Mouse (Mus musculus) forebrain, embryonic 16.5 days (tissue): ENCODE measurements at regions not wholly inside any gene's neighbourhood (a gene's known extent, or its start where the extent isn't known, plus 50 kb on each side); places are given as distances from the start of the nearest gene placed in this dataset.

ENCODE experiments used
- ATAC-seq: fragments of 200-750 bp; cut with Nextera tagmentation; 2 replicates; pipeline ENCODE4 v1.8.0; 2017; ENCODE audit warnings: mild to moderate bottlenecking, moderate library complexity
- H3K27ac ChIP-seq: fragments of 300-500 bp; sonication (generic); 2 replicates; pipeline ENCODE4 v1.5.1; 2014; ENCODE audit warnings: low read length, control low read depth
- H3K27me3 ChIP-seq: fragments of 300-500 bp; sonication (generic); replicated peaks from 2 replicates; pipeline ENCODE4 v1.6.1; 2014; ENCODE audit warnings: low read length; ENCODE audit not compliant: control insufficient read depth, insufficient read depth
- H3K36me3 ChIP-seq: fragments of 300-500 bp; sonication (generic); 2 replicates; pipeline ENCODE4 v1.6.1; 2014; ENCODE audit not compliant: control insufficient read depth, insufficient read depth
- H3K4me1 ChIP-seq: fragments of 300-500 bp; sonication (generic); replicated peaks from 2 replicates; pipeline ENCODE4 v1.6.1; 2014; ENCODE audit warnings: low read length; ENCODE audit not compliant: control insufficient read depth, insufficient read depth
- H3K4me2 ChIP-seq: fragments of 300-500 bp; sonication (generic); 2 replicates; pipeline ENCODE4 v1.6.1; 2014; ENCODE audit warnings: mild to moderate bottlenecking, low read length, control low read depth
- H3K4me3 ChIP-seq: fragments of 300-500 bp; sonication (generic); replicated peaks from 2 replicates; pipeline ENCODE4 v1.5.1; 2014; ENCODE audit warnings: mild to moderate bottlenecking, low read length, control low read depth
- H3K9ac ChIP-seq: fragments of 300-500 bp; sonication (generic); replicated peaks from 2 replicates; pipeline ENCODE4 v1.6.1; 2014; ENCODE audit warnings: low read depth, low read length, control low read depth
- H3K9me3 ChIP-seq: fragments of 300-500 bp; sonication (generic); 2 replicates; pipeline ENCODE4 v1.6.1; 2016; ENCODE audit warnings: low read length; ENCODE audit not compliant: control insufficient read depth
- WGBS: fragments of 180-500 bp; shearing (Covaris S2); extraction: QIAGEN DNeasy Blood & Tissue Kit; methylation state at CpG from one replicate; pipeline ENCODE4 v1.1.7; 2014; 5-methylcytosine and 5-hydroxymethylcytosine counted together

DNA sequence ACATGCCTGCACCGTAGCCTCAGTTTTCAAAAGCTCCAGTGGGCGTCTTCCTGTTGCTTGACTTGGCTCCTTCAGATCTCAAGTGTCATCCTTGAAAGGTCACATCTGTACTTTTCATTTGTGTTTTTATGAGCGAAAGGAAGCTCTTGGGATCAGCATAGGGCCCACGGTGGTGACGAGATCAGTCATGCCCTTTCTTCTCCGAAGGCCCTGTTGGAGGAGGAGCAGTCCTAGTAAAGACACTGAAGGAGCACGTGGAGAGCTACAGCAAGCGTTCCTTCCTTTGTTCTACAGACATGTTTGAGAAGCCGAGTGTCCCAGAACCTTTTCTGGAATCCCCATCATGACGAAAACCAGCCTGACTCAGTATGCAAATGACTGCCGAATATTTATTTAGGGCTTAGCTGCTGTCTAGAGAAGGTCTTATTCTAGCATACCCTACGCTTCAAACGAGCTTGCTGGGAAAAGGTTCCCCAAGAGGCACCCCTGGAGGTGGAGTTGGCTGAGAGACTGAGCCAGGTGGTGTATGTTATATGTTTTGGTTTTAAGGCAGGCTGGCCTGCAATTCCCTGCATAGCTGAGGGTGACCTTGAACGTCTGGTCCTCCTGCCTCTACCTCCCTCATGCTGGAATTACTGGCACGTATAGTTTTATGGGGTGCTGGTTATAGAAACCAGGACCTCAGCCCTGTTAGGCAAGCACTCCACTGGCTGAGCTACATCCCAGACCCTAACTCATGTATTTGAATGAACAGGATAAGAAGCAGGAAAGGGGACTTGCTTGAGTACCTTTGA, 285.1 kb upstream of the Cdh5 start:
- H3K9ac ChIP-seq: no peak overlapping the region
- H3K27ac ChIP-seq: no peak overlapping the region
- H3K4me1 ChIP-seq: peaks cover 10% of the 10 kb centered on the region
- peaks cover 12% of the 10 kb centered on the region for H3K27me3 ChIP-seq
- no peaks in the 10 kb centered on the region for H3K36me3 ChIP-seq
- no peak overlapping the region for H3K4me3 ChIP-seq
- 85% methylated on average over 15 of the region's 15 CpGs for WGBS
- no peaks in the 10 kb centered on the region for H3K9me3 ChIP-seq
- no peak overlapping the region for H3K4me2 ChIP-seq
- no peak for ATAC-seq

DNA sequence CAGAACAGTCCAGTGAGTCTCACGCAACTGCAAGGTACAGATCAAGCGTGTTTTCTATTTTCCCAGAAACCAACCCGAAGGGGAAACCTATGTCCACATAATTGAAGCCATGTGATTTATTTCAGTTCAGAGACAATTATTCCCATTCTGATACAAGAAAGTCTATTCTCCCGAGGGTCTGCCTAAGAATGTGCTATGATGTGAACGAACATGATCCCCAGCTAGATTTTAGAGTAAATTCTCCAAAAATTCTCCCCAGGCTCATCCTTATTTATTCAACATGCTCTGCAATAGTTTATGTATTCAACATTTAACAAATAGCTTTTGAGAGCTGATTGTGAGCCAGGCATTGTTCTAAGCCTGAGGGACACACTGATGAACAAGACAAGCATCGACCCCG, 277.9 kb upstream of the Cdh5 start:
- Histone ChIP-seq H3K9me3 (no peaks in the 10 kb centered on the region), H3K9ac (no peak overlapping the region), H3K4me3 (no peak overlapping the region), H3K4me1 (0 out of 2 replicates have a peak, but pooled peaks cover 2% of the 10 kb centered on the region), H3K4me2 (no peak overlapping the region), H3K27me3 (no peaks in the 10 kb centered on the region), H3K27ac (no peak overlapping the region), H3K36me3 (no peaks in the 10 kb centered on the region)
- WGBS: 87% methylated on average over 7 of the region's 7 CpGs
- ATAC-seq: no peak

DNA sequence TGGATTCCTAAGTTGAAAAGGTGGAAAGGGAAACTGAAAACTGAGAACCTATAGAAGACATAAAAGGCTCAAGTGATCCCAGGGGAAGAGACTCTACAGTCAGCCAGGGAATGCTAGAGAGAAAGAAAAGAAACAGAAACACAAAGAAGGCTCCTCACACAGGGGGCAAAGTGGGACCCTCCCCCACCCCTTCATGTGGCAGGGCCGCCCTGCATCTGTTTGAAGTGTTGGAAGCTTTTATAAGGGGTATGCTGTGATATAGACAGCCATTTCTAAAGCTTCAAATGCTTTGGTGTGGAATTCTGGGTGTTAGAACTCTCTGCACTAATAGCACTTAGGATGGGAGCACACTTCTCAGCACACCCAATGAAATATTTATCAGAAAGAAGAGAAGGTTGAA, 276.7 kb upstream of the Cdh5 start:
- no peak for ATAC-seq
- 14% methylated on average over 1 of the region's 1 CpGs for WGBS
- Histone ChIP-seq H3K4me1 (0 out of 2 replicates have a peak, but pooled peaks cover 2% of the 10 kb centered on the region), H3K4me2 (no peak overlapping the region), H3K27ac (no peak overlapping the region), H3K27me3 (no peaks in the 10 kb centered on the region), H3K36me3 (no peaks in the 10 kb centered on the region), H3K9me3 (no peaks in the 10 kb centered on the region), H3K9ac (no peak overlapping the region), H3K4me3 (no peak overlapping the region)

DNA sequence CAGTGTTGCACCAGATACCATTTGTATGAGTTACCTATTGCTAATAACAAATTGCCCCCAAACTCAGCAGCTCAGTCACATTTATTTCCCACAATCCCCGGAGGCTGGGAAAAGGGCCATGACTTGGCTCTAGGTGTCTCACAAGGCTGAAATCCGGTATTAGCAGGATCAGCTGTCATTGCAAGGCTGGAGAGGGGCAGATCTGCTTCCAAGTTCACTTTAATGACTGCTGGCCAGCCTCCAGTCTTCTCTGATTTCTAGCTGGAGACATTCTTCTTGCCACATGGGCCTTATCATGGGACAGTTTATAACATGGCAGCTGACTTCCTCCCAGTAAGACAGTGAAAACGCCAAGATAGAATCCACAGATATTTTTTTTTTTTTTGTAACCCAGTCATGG, 276.1 kb upstream of the Cdh5 start:
- no peak overlapping the region for H3K27ac ChIP-seq
- 0 out of 2 replicates have a peak, but pooled peaks cover 2% of the 10 kb centered on the region for H3K4me1 ChIP-seq
- no peak overlapping the region for H3K9ac ChIP-seq
- no peaks in the 10 kb centered on the region for H3K36me3 ChIP-seq
- H3K4me2 ChIP-seq: no peak overlapping the region
- WGBS: 42% methylated on average over 3 of the region's 3 CpGs
- H3K4me3 ChIP-seq: no peak overlapping the region
- ATAC-seq: peak; percentile 40; the same call in 1 of the 2 replicates
- no peaks in the 10 kb centered on the region for H3K9me3 ChIP-seq
- no peaks in the 10 kb centered on the region for H3K27me3 ChIP-seq

DNA sequence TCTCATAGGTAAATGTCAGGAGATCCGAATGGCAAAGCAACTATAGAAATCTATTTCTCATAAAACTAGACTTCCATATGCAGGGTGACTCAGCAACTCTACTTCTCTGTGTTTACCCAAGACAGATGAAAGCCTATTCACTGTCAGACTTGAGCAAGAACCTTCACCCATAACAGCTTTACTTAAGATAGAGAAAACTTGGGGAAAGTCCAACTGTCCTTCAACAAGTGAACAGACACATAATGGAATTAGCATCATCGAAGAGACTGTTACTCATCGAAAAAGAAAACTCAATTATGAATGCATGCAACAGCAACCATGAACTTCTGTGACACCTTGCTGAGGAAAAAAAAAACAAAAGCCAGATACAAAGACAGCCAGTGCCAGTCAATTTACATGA, 271.0 kb upstream of the Cdh5 start:
- WGBS: 88% methylated on average over 3 of the region's 3 CpGs
- H3K27me3 ChIP-seq: no peaks in the 10 kb centered on the region
- ATAC-seq: no peak

GRCm38 (mm10) chr8:103839990-103840389, 261.4 kb upstream of the Cdh5 start:
- H3K27me3 ChIP-seq: no peaks in the 10 kb centered on the region
- no peak overlapping the region for H3K9ac ChIP-seq
- H3K4me1 ChIP-seq: no peaks in the 10 kb centered on the region
- H3K27ac ChIP-seq: no peak overlapping the region
- H3K4me3 ChIP-seq: no peak overlapping the region
- WGBS: 88% methylated on average over 4 of the region's 4 CpGs
- H3K4me2 ChIP-seq: no peak overlapping the region
- no peaks in the 10 kb centered on the region for H3K9me3 ChIP-seq
- no peaks in the 10 kb centered on the region for H3K36me3 ChIP-seq
- no peak for ATAC-seq

More for the DNA sequence above, 271.0 kb upstream of the Cdh5 start:
- H3K4me1 ChIP-seq: no peaks in the 10 kb centered on the region
- no peak overlapping the region for H3K4me2 ChIP-seq
- H3K4me3 ChIP-seq: no peak overlapping the region
- H3K36me3 ChIP-seq: no peaks in the 10 kb centered on the region
- H3K9ac ChIP-seq: no peak overlapping the region
- no peak overlapping the region for H3K27ac ChIP-seq
- no peaks in the 10 kb centered on the region for H3K9me3 ChIP-seq

GRCm38 (mm10) chr8:103845964-103846363, 255.5 kb upstream of the Cdh5 start:
- no peaks in the 10 kb centered on the region for H3K4me1 ChIP-seq
- H3K9me3 ChIP-seq: no peaks in the 10 kb centered on the region
- H3K27me3 ChIP-seq: no peaks in the 10 kb centered on the region
- H3K9ac ChIP-seq: no peak overlapping the region
- no peaks in the 10 kb centered on the region for H3K36me3 ChIP-seq
- H3K27ac ChIP-seq: no peak overlapping the region
- no peak overlapping the region for H3K4me2 ChIP-seq
- no peak overlapping the region for H3K4me3 ChIP-seq
- WGBS: 82% methylated on average over 1 of the region's 1 CpGs
- no peak for ATAC-seq

- Histone ChIP-seq H3K4me2 (no peak overlapping the region), H3K27me3 (no peaks in the 10 kb centered on the region), H3K9me3 (no peaks in the 10 kb centered on the region), H3K4me3 (no peak overlapping the region), H3K9ac (no peak overlapping the region), H3K27ac (no peak overlapping the region), H3K4me1 (no peaks in the 10 kb centered on the region), H3K36me3 (no peaks in the 10 kb centered on the region)
- WGBS: 77% methylated on average over 10 of the region's 10 CpGs
- no peak for ATAC-seq
These were observed 254.9 kb upstream of the Cdh5 start for GRCm38 (mm10) chr8:103846382-103846976.

GRCm38 (mm10) chr8:103849785-103850184, 251.6 kb upstream of the Cdh5 start:
- WGBS: 89% methylated on average over 2 of the region's 2 CpGs
- H3K4me1 ChIP-seq: no peaks in the 10 kb centered on the region
- H3K4me3 ChIP-seq: no peak overlapping the region
- H3K36me3 ChIP-seq: no peaks in the 10 kb centered on the region
- H3K4me2 ChIP-seq: no peak overlapping the region
- no peak overlapping the region for H3K9ac ChIP-seq
- no peaks in the 10 kb centered on the region for H3K9me3 ChIP-seq
- no peak for ATAC-seq
- no peak overlapping the region for H3K27ac ChIP-seq
- no peaks in the 10 kb centered on the region for H3K27me3 ChIP-seq
